Mouse (Mus musculus) adrenal gland, postnatal 36 days (tissue): ENCODE data around the gene Chrne. TPM values are rescaled to one million over a fixed set of nuclear protein-coding genes. Genes with fewer than 3 reads are reported as not detected.
"Not testable (repeated sequence)": the region's sequence is repeated elsewhere in the genome, so short reads cannot be mapped to it uniquely, and the experiment has no call there.

ENCODE experiments used
- DNase-seq, 2 experiments: peaks; one replicate each; pipeline ENCODE4 v3.0.0; 2021; ENCODE audit warnings: mixed read lengths in 1 of 2
- total RNA-seq, 2 experiments: library from RNA; stranded (reverse); gene quantifications; 2 replicates each; pipeline ENCODE4 v1.2.3; 2021

Gene Chrne
- total RNA-seq, 2 experiments from 2014 or later = not detected

- peak; percentile 61 to 75 for DNase-seq
Observed at GRCm38 (mm10) chr11:70585457-70585856, 33.6 kb downstream of the Chrne start.

- no peak for DNase-seq
Observed at GRCm38 (mm10) chr11:70583775-70584174, 35.2 kb downstream of the Chrne start.

GRCm38 (mm10) chr11:70583022-70583714, 35.8 kb downstream of the Chrne start:
- DNase-seq = no peak

- DNase-seq = no peak
Observed at GRCm38 (mm10) chr11:70582196-70582595, 36.8 kb downstream of the Chrne start.

- no peak for DNase-seq
Observed at GRCm38 (mm10) chr11:70580921-70581320, 38.1 kb downstream of the Chrne start.

- DNase-seq = no peak
Observed at GRCm38 (mm10) chr11:70580358-70580720, 38.7 kb downstream of the Chrne start.

GRCm38 (mm10) chr11:70579710-70580357, 39.2 kb downstream of the Chrne start:
- peak; percentile 18 to 45 for DNase-seq

- DNase-seq = no peak
Observed at GRCm38 (mm10) chr11:70578962-70579361, 40.1 kb downstream of the Chrne start.

GRCm38 (mm10) chr11:70577201-70577600, 41.8 kb downstream of the Chrne start:
- DNase-seq = no peak

GRCm38 (mm10) chr11:70573872-70574271, 45.1 kb downstream of the Chrne start:
- DNase-seq = no peak

GRCm38 (mm10) chr11:70572348-70572902, 46.6 kb downstream of the Chrne start:
- no peak for DNase-seq

GRCm38 (mm10) chr11:70571641-70572040, 47.4 kb downstream of the Chrne start:
- no peak for DNase-seq

GRCm38 (mm10) chr11:70570614-70571013, 48.4 kb downstream of the Chrne start:
- not testable (repeated sequence) for DNase-seq

- no peak for DNase-seq
Observed at GRCm38 (mm10) chr11:70566586-70566985, 52.4 kb downstream of the Chrne start.

Other genes with a start within 250 kb of the Chrne start
- gene Pelp1, start 209.2 kb downstream of the Chrne start, total RNA-seq = 10 to 100 TPM; 24.6 to 26.0 TPM
- 10 to 100 TPM; 18.5 to 26.6 TPM for gene Arrb2, start 186.6 kb downstream of the Chrne start, total RNA-seq
- 10 to 100 TPM; 20.3 to 24.4 TPM for gene Med11, start 167.3 kb downstream of the Chrne start, total RNA-seq
- 1 to 10 TPM; 1.4 to 1.8 TPM for gene Zmynd15, start 159.8 kb downstream of the Chrne start, total RNA-seq
- gene Cxcl16, start 159.2 kb downstream of the Chrne start, total RNA-seq = 1 to 10 TPM; 7.4 to 8.5 TPM
- gene Tm4sf5, start 114.0 kb downstream of the Chrne start, total RNA-seq = under 1 TPM in 1 of 2 experiments, not detected in 1; 0.46 TPM
- under 1 TPM in 1 of 2 experiments, not detected in 1; 0.66 TPM for gene Vmo1, start 104.6 kb downstream of the Chrne start, total RNA-seq
- not detected for gene Gltpd2, start 100.0 kb downstream of the Chrne start, total RNA-seq
- gene Psmb6, start 93.8 kb downstream of the Chrne start, total RNA-seq = 100 to 1,000 TPM; 282 to 297 TPM
- not detected for gene Gm40193, start 86.3 kb downstream of the Chrne start, total RNA-seq
- 1 to 10 TPM; 8.1 to 8.6 TPM for gene Pld2, start 79.2 kb downstream of the Chrne start, total RNA-seq
- gene Mink1, start 56.3 kb downstream of the Chrne start, total RNA-seq = 10 to 100 TPM; 39.2 to 42.6 TPM
- gene 4930544D05Rik, start 3.4 kb downstream of the Chrne start, total RNA-seq = not detected
- under 1 TPM in 1 of 2 experiments, not detected in 1; 0.13 TPM for gene Gp1ba, start 19.9 kb upstream of the Chrne start, total RNA-seq
- gene Rnf167, start 28.0 kb upstream of the Chrne start, total RNA-seq = 10 to 100 TPM; 83.6 to 83.8 TPM
- gene Slc25a11, start 28.3 kb upstream of the Chrne start, total RNA-seq = 100 to 1,000 TPM; 127 to 165 TPM
- gene Pfn1, start 35.4 kb upstream of the Chrne start, total RNA-seq = 100 to 1,000 TPM; 853 to 925 TPM
- gene Eno3, start 38.0 kb upstream of the Chrne start, total RNA-seq = 10 to 100 TPM; 21.2 to 35.5 TPM
- 10 to 100 TPM; 87.1 to 88.1 TPM for gene Spag7, start 50.2 kb upstream of the Chrne start, total RNA-seq
- gene Camta2, start 68.9 kb upstream of the Chrne start, total RNA-seq = 10 to 100 TPM; 36.5 to 45.7 TPM
- gene Inca1, start 80.9 kb upstream of the Chrne start, total RNA-seq = 10 to 100 TPM in 1 of 2 experiments, 1 to 10 TPM in 1; 9.5 to 12.2 TPM
- gene Kif1c, start 81.3 kb upstream of the Chrne start, total RNA-seq = 100 to 1,000 TPM; 178 to 195 TPM
- 1 to 10 TPM; 8.4 to 9.4 TPM for gene Zfp3, start 145.0 kb upstream of the Chrne start, total RNA-seq
- gene Scimp, start 193.4 kb upstream of the Chrne start, total RNA-seq = 1 to 10 TPM; 1.2 to 1.3 TPM
- gene Rabep1, start 225.6 kb upstream of the Chrne start, total RNA-seq = 100 to 1,000 TPM; 144 to 170 TPM